Mouse (Mus musculus) layer of hippocampus, postnatal 25 days (tissue): ENCODE measurements around the gene Olig3. TPM values are rescaled to one million over a fixed set of nuclear protein-coding genes. Genes with fewer than 3 reads are reported as not detected.
"Not testable (repeated sequence)": the region's sequence is repeated elsewhere in the genome, so short reads cannot be mapped to it uniquely, and the experiment has no call there.

Source experiments
- DNase-seq, 2 experiments: peaks; one replicate each; pipeline ENCODE4 v3.0.0; 2022; ENCODE audit warnings: mixed read lengths in 2 of 2, low spot score in 1 of 2; ENCODE audit errors: extremely low spot score in 1 of 2
- total RNA-seq, 2 experiments: library from RNA; stranded (reverse); gene quantifications; 2 replicates each; pipeline ENCODE4 v1.2.3; 2021

Gene Olig3
- total RNA-seq, 2 experiments from 2014 or later: not detected

DNA sequence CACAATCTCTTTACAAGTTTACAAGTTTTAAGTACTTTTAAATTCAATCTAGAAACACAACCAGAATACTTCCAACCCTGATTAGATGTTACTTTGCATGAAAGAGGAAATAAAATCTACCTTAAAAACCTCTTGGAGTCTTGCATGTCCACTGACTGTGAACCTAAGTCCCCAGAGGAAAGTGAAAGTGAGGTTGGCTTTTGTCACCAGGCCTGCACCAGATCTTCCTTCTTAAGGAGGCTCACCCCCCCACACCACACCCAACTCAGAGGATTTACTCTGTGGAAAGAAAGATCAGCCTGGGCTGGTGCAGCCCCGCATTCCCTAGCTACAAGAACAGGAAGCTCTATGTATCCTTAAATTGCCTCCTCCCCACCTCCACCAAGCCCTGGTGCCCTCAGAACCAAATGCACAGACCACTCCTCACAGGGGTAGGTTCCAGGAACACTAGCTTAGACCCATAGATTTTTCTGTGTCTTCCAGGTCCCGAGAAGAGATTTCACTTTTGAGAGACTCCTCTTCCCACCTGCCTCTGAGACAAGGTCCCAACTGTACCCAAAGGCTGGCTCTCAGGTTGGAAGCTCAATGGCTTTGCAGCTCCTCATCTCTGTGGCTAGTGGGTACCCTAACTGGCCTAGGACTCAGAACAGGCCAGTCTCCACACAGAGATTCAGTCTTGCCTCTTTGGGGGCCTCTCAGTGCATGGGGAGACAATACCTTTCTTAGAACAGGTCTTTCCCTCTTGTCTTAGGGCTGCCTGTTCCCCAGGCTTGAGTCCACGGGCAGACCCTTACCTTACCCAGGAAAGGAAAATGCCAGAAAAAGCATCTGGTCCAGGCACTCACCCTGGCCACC is 4.3 kb downstream of the Olig3 start:
- no peak for DNase-seq

DNA sequence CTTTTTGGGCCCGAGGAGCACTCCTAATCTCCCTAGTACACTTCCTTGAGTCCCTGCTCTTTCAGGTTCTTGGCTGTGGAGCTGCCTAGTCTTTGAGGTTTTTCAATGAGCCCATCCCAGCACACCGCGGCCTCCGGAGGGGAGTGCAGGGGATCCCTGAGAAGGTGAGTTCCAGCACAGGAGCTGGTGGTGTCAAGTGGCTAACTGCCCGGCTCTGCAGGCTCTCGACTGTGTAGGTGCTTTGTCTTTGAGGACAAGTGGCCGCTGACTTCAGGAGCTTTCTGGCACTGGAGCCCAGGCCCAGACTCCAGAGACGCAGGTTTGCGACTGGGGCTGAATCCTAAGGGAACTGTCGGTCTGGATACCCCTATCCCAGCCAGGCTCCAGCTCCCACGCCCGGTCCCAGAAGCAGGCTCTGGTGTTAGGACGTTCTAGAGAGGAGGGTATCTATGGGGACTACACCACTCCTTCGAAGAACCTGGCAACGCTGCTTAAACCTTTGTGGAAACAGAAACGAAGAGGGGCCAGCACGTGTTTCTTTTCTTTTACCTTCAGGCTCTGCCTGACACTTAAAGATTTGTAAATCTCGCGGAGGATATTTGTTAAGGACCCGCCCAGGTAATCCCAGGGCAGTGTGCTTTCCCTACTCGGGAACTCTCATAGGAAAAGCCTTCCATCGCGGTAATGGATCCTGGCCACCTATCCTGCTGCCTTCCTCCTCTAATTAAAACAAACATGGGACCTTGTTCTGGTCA is 5.4 kb downstream of the Olig3 start:
- DNase-seq: no peak

DNA sequence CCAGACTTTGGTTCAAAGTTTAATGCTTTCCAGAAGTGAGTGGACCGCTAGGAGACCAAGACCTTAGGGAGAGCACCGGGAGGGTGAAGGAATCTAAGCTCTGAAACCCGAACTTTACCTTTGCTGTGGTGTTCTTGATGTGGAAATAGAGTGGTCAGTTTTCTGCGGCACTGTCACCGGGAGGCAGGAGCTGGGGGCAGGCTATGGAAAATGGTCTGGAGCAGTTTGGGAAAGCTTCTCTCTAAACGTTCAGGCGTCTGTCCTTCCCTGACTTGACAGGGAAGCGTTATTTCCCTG is 5.9 kb downstream of the Olig3 start:
- DNase-seq: no peak

DNA sequence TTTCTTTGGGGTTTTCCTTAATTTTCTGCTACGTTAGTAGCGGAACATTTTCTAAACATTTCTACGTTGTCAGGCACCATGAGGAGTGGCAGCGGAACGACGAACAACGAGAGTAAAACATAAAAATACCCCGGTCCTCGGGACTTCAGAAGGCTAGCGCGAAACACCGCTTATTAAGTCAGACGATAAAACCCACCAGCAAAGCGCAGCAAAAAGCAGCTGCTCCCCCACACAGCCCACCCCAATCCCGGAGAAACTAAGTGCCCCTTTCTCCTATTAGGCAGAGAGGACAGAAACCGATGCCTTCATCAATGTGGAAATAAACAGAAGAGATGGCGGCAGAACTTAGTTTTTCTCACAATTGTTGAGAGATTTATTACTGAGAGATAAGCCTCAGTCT is 6.5 kb downstream of the Olig3 start:
- DNase-seq: no peak

DNA sequence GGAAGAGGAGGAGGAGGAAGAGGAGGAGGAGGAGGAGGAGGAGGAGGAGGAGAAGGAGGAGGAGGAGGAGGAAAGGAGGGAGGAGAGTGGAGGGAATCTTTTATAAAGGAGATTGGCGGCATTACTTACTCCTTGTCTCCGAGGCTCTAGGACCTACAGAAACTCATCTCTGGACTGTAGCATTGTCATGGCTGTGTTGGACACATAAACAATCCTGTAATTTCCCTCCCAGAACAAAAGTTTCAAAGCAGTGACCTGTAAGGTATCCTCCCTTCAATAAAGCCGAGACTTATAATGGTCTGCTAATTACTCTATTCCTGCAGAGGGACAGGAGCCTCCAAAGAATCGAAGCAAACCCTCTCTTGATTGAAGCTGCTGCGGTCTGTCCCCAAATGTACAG is 7.0 kb downstream of the Olig3 start:
- no peak for DNase-seq

DNA sequence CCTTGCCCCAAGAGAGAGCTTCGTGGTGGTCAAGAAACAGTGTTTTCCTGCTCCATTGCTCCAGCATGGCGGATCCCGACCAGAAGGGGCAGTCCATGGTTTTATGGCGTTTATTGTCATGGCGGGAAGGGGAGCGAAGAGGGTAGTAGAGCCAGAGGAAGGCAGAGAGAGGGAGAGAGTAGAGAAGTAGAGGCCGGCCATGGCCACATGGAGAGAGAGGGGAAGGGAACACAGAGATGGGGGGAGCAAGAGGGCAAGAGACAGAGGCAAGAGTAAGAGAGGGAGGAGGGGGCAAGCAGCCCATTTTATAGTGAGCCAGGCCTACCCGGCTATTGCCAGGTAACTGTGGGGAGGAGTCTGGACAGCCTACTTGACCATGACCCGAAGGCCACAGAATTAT is 12.8 kb downstream of the Olig3 start:
- no peak for DNase-seq

GRCm38 (mm10) chr10:19370146-19370545 is 13.8 kb downstream of the Olig3 start:
- no peak for DNase-seq

- no peak for DNase-seq
Measured at GRCm38 (mm10) chr10:19372263-19372662, 15.9 kb downstream of the Olig3 start.

GRCm38 (mm10) chr10:19373797-19374196 is 17.5 kb downstream of the Olig3 start:
- DNase-seq: no peak

DNA sequence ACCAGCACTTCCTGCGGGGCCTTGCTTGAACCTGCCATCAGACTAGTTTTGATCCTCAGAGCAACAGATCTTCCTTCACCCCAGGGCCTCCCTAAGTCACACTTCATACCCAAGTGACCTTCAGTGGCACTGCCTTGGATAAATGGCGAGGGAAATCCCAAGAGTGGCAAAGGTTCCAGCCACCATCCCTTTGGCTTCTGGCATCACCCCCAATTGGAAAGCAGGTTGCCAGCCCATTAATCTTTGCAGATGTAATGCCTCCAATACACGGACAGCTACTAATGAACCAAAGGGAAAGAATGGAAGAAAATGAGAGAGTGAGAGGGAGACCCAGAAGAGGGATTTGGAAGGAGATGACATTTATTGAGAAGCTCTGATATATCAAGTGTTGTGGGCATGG is 18.0 kb downstream of the Olig3 start:
- no peak for DNase-seq

DNA sequence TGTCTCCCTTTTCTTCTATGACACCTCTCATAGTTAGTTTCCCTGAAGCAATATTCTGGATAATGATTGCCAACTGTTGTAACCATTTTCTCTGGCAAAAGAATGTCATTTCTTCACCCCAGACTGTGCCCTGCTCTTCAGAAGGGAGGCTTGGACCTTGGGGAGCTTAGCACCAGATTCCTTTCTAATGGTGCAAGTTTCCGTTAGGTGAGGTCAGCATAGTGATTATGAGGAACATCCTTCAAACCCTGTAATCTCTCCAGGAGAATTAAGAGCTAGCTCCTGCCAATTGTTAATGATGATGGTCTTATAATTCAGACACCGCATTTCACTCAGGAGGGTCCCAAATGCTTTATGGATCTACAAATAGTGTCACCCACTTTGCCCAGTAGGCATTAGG is 19.5 kb downstream of the Olig3 start:
- DNase-seq: no peak

DNA sequence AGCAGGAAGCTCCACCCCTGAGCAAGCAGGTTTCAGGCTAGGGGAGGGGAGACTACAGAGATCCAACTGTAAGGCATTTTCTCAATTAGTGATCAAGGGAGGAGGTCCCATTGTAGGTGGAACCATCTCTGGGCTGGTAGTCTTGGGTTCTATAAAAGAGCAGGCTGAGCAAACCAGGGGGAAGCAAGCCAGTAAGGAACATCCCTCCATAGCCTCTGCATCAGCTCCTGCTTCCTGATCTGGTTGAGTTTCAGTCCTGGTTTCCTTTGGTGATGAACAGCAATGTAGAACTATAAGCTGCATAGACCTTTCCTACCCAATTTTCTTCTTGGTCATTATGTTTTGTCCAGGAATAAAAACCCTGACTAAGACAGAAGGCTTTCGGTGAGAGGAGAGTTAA is 24.6 kb downstream of the Olig3 start:
- not testable (repeated sequence) for DNase-seq

DNA sequence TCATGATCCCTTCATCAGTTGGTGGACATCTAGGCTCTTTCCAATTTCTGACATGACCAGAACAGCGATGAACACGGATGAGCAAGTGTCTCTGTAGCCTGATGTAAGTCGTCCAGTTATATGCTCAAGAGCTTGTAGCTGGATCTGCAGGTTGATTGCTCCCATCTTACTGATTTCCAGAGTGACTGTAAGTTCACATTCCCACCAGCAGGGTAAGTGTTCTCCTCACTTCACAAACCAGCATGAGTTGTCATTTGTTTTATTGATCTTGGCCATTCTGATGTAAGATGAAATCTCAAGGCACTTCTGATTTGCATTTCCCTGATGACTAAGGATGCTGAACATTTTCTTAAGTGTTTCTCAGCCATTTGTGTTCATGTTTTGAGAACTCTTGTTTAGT is 27.8 kb downstream of the Olig3 start:
- no peak for DNase-seq

DNA sequence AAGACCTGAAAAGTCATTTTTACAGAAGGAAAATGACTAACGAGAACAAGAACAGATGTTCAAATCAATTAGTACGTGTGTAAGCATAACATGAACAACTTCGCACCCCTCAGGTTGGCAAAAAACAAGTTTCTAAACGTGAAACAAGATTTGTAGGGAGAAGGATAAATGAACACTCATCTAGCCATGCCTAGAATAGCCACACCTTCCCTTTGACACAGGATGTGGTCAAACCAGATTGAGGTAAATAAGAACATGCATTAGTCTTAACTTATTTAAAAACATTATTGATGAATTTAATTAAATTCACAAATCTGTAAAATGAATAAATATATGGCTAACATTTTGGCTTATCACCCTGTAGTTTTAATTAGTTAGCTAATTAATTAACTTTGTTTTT is 35.5 kb downstream of the Olig3 start:
- DNase-seq: no peak

DNA sequence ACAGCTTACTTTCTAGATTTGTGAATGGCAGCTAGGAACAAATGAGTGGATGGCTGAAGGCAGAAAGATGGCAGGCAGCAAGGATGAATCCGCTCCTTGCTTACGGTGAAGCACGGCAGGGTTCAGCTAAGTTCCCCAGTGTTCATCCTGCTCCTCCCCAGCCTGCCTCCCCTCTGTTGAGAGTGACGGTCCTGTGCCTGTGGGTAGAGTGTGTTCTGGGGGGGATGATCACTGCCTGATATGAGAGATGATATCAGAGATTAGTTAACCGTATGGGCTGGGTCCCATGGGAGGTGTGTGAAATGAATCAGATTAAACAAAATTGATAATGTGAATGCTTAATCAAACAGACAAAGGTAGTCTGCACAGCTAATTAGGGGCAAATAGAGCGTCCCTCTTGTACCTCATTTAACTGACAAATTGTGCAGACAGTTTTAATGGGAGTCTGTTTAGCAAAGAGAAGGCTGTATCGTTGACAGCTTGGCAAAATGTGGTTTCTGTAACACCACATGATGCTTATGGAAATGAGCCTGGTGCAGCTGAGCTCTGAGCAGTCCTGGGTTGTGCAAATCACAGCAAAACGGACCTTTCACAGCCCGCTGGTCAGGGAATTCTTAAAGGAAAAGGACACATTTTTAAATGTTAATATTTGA is 40.3 kb downstream of the Olig3 start:
- no peak for DNase-seq

- DNase-seq: no peak
Measured at GRCm38 (mm10) chr10:19397396-19397795, 41.1 kb downstream of the Olig3 start.

DNA sequence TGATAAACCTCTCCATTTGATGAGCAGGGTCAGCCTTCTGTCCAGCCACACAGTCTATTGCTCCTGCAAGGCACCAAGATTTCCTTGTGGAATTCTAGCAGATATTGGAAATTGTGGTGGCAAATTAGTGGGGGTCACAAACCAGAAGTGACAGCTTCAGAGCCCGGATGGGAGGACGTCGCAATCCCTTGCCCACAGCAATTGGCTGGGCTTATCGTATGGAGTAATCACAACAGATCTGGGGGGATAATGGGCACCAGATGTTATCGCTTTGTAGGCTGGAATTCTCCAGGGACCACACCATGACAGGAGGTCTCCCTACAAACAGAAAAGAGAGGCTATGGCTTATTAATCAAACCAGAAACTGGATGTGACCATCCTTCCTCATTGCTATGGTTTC is 44.8 kb downstream of the Olig3 start:
- DNase-seq: no peak

DNA sequence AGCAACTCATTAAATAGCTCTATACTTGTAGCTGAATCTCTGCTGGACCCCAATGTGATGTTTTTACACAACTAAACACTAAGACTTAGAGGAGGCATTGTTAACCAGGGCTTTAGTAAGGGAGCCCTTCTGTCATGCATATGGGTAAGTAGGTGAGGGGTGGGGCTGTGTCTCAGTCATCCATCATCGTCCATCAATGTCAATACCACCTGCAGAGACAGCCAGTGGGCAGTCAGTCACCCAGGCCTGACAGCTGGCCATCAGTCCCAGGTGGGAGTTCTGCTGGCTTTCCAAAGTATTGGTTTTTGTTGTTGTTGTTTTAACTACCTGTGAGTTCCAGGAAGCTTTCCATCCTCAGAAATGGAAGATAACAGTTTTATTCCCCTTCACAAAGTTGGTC is 48.1 kb downstream of the Olig3 start:
- no peak for DNase-seq

DNA sequence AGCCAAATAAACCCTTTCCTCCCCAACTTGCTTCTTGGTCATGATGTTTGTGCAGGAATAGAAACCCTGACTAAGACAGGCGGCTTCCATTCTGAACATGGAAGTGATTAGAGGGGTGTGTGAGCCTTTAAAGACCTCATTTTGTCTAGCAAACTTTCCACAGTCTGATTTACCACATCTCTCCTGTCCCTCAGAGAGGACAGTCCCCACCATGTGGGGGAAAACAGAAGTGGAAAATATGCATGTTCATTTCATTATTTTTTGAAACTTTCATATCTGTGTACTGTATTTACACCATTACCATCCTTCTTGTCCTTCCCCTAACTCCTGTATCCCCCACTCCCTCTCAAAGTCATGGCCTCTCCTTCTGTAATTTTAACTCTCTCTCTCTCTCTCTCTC is 49.6 kb downstream of the Olig3 start:
- no peak for DNase-seq

DNA sequence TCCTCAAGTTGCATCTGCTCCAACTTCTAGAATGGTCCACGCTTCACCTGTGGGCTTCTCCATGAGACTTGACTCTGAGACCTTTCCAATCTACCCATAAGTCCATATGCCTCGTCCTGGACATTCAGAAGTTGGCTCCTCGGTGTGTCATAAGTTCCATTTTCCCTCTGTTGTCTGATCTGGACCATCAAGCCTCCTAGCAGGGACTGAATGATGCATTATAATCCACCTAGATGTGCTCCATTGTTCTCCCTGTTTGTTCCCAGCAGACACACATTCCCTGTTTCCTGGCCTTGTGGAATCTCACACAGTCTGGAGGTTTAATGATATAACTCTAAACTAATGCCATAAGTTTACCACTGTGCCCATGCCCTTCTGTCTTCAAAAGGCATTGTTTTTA is 50.8 kb downstream of the Olig3 start:
- no peak for DNase-seq
